Mouse (Mus musculus): ENCODE measurements around the gene Nqo1. TPM values are rescaled to one million over a fixed set of nuclear protein-coding genes. Genes with fewer than 3 reads are reported as not detected.

Gene Nqo1
- polyA plus RNA-seq, 1 experiment from 2014 or later, result 4.1 TPM

DNA sequence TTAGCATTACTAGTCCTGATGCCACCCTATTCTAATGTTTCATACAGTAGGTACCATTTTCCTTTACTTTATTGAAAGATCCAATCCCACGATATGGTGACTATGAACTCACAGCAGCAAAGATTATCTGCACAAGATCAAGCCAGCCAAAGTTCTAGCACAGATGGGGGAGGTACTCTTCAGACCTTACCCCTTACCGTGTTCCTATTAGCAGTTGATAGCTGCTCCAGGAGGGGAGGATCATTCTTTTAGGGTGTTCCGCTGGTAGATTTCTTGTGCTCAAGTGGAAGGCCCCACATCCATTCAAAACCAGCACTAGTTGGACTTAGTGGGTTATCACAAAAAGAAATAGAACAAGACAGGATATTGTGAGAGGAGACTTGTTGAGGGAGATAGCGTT is 21.3 kb downstream of the Nqo1 start:
- ATAC-seq, result no peak
- Histone ChIP-seq H3K27me3 (no peaks in the 10 kb centered on the region), H3K4me2 (no peak overlapping the region), H3K4me3 (no peak overlapping the region), H3K27ac (no peak overlapping the region), H3K9ac (no peak overlapping the region), H3K9me3 (replicated peaks) (no peaks in the 10 kb centered on the region), H3K36me3 (ENCODE audit: poor library complexity, severe bottlenecking) (peaks cover 10% of the 10 kb centered on the region), H3K4me1 (0 out of 2 replicates have a peak, but pooled peaks cover 3% of the 10 kb centered on the region)
- 94% methylated on average over 4 of the region's 4 CpGs for WGBS

DNA sequence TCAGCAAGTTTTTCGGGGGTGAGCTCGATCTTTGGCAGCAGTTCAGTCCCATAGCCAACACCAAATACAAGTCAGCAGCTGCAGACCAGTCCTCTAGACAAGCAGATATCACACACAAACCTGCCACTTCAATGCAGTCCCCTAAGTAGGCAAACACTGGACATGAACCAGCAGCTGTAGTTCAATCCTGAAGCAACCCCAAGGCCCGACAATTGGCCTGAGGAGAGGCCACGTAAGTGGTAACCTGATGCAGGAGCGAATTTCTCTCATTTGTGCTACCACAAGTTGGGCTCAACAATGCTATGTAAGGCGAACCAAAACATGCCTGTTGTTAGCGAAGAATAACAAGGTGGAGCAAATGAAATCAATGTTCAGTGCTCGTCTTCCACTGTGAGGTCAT is 22.3 kb downstream of the Nqo1 start:
- Histone ChIP-seq H3K4me1 (no peaks in the 10 kb centered on the region), H3K27ac (no peak overlapping the region), H3K27me3 (no peaks in the 10 kb centered on the region), H3K9ac (no peak overlapping the region), H3K4me2 (no peak overlapping the region), H3K4me3 (no peak overlapping the region), H3K36me3 (ENCODE audit: poor library complexity, severe bottlenecking) (peaks cover 10% of the 10 kb centered on the region), H3K9me3 (replicated peaks) (no peaks in the 10 kb centered on the region)
- WGBS, result 95% methylated on average over 8 of the region's 8 CpGs
- no peak for ATAC-seq

DNA sequence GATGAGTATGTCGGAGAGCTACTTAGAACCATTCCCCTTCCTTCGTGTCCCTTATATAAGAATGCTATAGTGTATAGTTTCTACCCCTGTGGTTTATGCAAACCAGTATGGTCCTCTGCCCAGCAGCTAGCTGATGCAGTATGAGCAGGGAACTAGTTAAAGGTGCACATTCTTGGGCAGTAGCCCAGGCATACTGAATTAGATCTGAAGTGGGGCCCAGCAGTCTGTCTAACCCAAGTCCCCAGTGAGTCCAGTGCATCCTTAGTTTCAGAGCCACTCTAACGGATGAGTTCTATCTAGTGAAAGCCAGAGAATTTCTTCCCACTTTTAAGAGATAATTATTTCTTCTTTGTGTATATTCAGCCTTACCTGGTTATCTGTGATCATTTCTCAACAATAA is 25.7 kb downstream of the Nqo1 start:
- H3K4me3 ChIP-seq, result no peak overlapping the region
- ATAC-seq, result no peak
- H3K4me1 ChIP-seq, result no peaks in the 10 kb centered on the region
- H3K9me3 ChIP-seq (replicated peaks), result no peaks in the 10 kb centered on the region
- H3K36me3 ChIP-seq (ENCODE audit: poor library complexity, severe bottlenecking), result peaks cover 15% of the 10 kb centered on the region
- no peak overlapping the region for H3K4me2 ChIP-seq
- H3K9ac ChIP-seq, result no peak overlapping the region
- no peaks in the 10 kb centered on the region for H3K27me3 ChIP-seq
- H3K27ac ChIP-seq, result no peak overlapping the region
- WGBS, result 92% methylated on average over 3 of the region's 3 CpGs

DNA sequence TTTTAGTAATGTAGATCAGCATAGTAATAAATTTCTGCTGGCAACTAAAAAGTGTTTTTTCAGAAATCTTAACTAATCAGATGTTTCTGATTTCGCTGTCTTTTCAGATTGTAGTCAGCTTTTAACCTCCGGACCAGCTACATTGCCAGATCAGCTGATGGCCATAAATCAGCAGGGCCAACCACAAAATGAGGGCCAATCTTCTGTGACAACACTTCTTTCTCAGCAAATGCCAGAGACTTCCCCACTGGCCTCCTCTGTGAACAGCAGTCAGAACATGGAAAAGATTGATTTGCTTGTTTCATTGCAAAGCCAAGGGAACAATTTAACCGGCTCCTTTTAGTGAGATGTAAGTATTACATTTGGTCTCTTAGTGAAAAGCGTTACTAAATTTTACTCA is 32.7 kb downstream of the Nqo1 start:
- Histone ChIP-seq H3K4me2 (no peak overlapping the region), H3K36me3 (ENCODE audit: poor library complexity, severe bottlenecking) (peaks cover 55% of the 10 kb centered on the region), H3K4me3 (no peak overlapping the region), H3K9ac (no peak overlapping the region), H3K27ac (no peak overlapping the region), H3K9me3 (replicated peaks) (no peaks in the 10 kb centered on the region), H3K27me3 (no peaks in the 10 kb centered on the region), H3K4me1 (no peaks in the 10 kb centered on the region)
- ATAC-seq, result no peak
- WGBS, result 95% methylated on average over 4 of the region's 4 CpGs

Other genes with a start within 250 kb of the Nqo1 start
- 9.9 and 10.2 TPM in 2 replicates for gene Nfat5, start 109.7 kb downstream of the Nqo1 start, polyA plus RNA-seq (2015; fragmentation: Nextera tagmentation; extraction: Ambion mirVana)
- 75.1 and 75.6 TPM in 2 replicates for gene Nob1, start 21.8 kb upstream of the Nqo1 start, polyA plus RNA-seq (2015; fragmentation: Nextera tagmentation; extraction: Ambion mirVana)
- gene Wwp2, start 33.2 kb upstream of the Nqo1 start, polyA plus RNA-seq (2015; fragmentation: Nextera tagmentation; extraction: Ambion mirVana), result 40.8 and 46.5 TPM in 2 replicates
- gene Psmd7, start 185.3 kb upstream of the Nqo1 start, polyA plus RNA-seq (2015; fragmentation: Nextera tagmentation; extraction: Ambion mirVana), result 268 and 274 TPM in 2 replicates